Mouse (Mus musculus): ENCODE results near the gene Spin1. TPM values are rescaled to one million over a fixed set of nuclear protein-coding genes. Genes with fewer than 3 reads are reported as not detected.
A peak's percentile ranks its signal among the peaks of the same experiment; 100 is the strongest.
"Not testable (repeated sequence)": the region's sequence is repeated elsewhere in the genome, so short reads cannot be mapped to it uniquely, and the experiment has no call there.

Spin1 gene
- total RNA-seq, 1 experiment from 2014 or later: 34.7 TPM

- ATAC-seq (replicated peaks; ENCODE audit: insufficient number of reproducible peaks, low FRiP score, low TSS enrichment, poor library complexity, severe bottlenecking): no peak; the same call in 1 of the 2 replicates
Observed at GRCm38 (mm10) chr13:51090105-51090661, 10.5 kb upstream of the Spin1 start.

- no peak for ATAC-seq (replicated peaks; ENCODE audit: insufficient number of reproducible peaks, low FRiP score, low TSS enrichment, poor library complexity, severe bottlenecking)
Observed at GRCm38 (mm10) chr13:51093430-51093829, 7.2 kb upstream of the Spin1 start.

DNA sequence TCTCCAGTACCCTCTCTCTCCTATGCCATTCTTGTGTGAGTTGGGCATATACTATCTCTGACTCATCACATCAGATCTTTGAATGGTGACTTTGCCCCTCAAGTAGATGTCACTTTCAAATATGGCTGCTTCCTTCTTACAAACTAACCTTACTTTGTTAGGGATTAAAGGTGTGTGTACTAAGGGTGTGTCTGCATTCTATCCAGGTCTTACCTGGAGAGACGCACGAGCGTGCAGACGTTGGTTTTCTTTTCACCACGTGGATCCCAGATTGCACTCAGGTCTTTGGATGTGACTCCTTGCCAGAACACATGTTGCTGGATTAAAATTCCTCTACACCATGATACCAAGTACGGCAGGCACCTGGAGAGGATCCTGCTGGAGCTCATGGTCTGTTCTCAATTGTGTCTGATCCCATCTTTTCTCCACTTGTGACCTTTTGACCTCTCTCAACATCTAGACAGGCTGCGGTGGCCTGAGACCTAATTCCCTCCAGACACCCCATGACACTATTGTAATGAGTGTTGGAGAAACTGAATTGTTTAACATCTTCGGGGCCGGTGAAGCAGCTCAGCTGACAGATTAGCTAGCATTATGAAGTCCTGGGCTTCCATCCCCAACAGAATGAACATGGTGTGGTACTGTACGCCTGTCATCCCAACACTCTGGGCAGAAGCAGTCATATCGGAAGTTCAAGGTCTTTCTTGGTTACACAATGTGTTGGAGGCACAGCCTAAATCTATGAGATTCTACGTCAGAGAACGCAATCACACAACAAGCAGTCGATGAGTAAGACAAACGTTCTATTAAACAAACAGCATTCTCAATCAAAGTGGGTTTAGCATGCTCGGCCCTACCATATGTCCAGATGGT, 6.1 kb upstream of the Spin1 start:
- ATAC-seq (replicated peaks; ENCODE audit: insufficient number of reproducible peaks, low FRiP score, low TSS enrichment, poor library complexity, severe bottlenecking): no peak

DNA sequence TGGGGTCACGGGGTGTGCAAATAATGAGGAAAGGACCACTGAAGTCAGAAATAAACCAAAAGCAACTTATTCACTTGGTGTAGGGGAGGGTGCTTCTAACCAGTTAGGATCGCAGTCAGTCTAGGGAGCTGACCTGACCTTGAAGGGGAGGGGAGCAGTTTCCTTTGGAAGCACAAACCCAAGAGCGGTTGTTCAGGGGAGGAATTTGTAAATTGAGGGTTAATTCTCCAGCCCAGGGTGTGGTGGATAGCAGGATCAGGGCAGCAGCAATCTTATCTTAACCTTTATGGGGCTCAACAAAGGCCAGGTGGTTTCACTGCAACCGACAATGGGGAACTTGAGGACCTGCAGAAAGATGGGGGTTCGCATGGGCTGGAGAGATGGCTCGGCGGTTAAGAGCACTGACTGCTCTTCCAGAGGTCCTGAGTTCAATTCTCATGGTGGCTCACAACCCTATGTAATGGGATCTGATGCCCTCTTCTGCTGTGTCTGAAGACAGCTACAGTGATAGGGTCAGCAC, 5.4 kb upstream of the Spin1 start:
- ATAC-seq (replicated peaks; ENCODE audit: insufficient number of reproducible peaks, low FRiP score, low TSS enrichment, poor library complexity, severe bottlenecking): no peak

- no peak for ATAC-seq (replicated peaks; ENCODE audit: insufficient number of reproducible peaks, low FRiP score, low TSS enrichment, poor library complexity, severe bottlenecking)
Observed at GRCm38 (mm10) chr13:51096644-51097043, 4.0 kb upstream of the Spin1 start.

GRCm38 (mm10) chr13:51099560-51100232, 984 bp upstream of the Spin1 start:
- no peak for ATAC-seq (replicated peaks; ENCODE audit: insufficient number of reproducible peaks, low FRiP score, low TSS enrichment, poor library complexity, severe bottlenecking)

- ATAC-seq (replicated peaks; ENCODE audit: insufficient number of reproducible peaks, low FRiP score, low TSS enrichment, poor library complexity, severe bottlenecking): 0 out of 2 replicates have a peak, but pooled peaks have one; percentile 33
Observed at GRCm38 (mm10) chr13:51101016-51101776, 516 bp downstream of the Spin1 start.

- no peak for ATAC-seq (replicated peaks; ENCODE audit: insufficient number of reproducible peaks, low FRiP score, low TSS enrichment, poor library complexity, severe bottlenecking)
Observed at GRCm38 (mm10) chr13:51101777-51102132, 1.1 kb downstream of the Spin1 start.

DNA sequence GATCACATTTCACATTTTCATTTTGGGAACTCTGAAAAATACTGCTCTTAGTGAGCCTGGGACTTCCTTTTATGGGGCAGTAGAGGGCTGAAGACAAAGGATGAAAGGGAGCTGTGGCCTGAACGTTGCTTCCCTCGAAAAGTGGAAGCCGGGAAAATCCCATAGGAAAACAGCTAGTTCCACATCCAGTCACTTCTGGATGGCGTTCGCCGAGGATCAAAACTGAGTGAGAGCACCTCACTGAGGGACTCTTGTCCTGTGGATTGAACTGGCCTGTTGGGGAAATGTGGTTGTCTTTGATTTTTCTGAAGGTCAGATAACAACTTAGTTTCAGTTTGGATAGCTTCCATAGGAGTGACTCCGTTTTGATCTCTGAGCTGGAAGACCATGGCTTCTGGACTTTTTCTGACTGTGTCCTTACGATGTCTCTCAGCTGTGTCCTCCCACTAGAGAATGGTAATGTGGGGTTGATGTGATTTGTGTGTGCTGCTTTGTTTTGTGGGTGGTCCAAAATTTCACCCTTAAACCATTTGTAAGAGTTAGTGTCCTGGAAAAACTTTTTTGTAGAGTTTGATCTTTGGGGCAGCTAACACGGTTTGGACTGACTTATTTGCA, 2.5 kb downstream of the Spin1 start:
- ATAC-seq (replicated peaks; ENCODE audit: insufficient number of reproducible peaks, low FRiP score, low TSS enrichment, poor library complexity, severe bottlenecking): no peak

GRCm38 (mm10) chr13:51103861-51104650, 3.4 kb downstream of the Spin1 start:
- ATAC-seq (replicated peaks; ENCODE audit: insufficient number of reproducible peaks, low FRiP score, low TSS enrichment, poor library complexity, severe bottlenecking): no peak

- no peak for ATAC-seq (replicated peaks; ENCODE audit: insufficient number of reproducible peaks, low FRiP score, low TSS enrichment, poor library complexity, severe bottlenecking)
Observed at GRCm38 (mm10) chr13:51105861-51106655, 5.4 kb downstream of the Spin1 start.

GRCm38 (mm10) chr13:51106816-51107215, 6.1 kb downstream of the Spin1 start:
- ATAC-seq (replicated peaks; ENCODE audit: insufficient number of reproducible peaks, low FRiP score, low TSS enrichment, poor library complexity, severe bottlenecking): peak; percentile 70

GRCm38 (mm10) chr13:51109517-51109916, 8.8 kb downstream of the Spin1 start:
- ATAC-seq (replicated peaks; ENCODE audit: insufficient number of reproducible peaks, low FRiP score, low TSS enrichment, poor library complexity, severe bottlenecking): no peak

- not testable (repeated sequence) for ATAC-seq (replicated peaks; ENCODE audit: insufficient number of reproducible peaks, low FRiP score, low TSS enrichment, poor library complexity, severe bottlenecking)
Observed at GRCm38 (mm10) chr13:51114398-51114797, 13.7 kb downstream of the Spin1 start.

- ATAC-seq (replicated peaks; ENCODE audit: insufficient number of reproducible peaks, low FRiP score, low TSS enrichment, poor library complexity, severe bottlenecking): peak; percentile 96
Observed at GRCm38 (mm10) chr13:51115762-51116161, 15.1 kb downstream of the Spin1 start.

GRCm38 (mm10) chr13:51120734-51121133, 20.1 kb downstream of the Spin1 start:
- ATAC-seq (replicated peaks; ENCODE audit: insufficient number of reproducible peaks, low FRiP score, low TSS enrichment, poor library complexity, severe bottlenecking): no peak

DNA sequence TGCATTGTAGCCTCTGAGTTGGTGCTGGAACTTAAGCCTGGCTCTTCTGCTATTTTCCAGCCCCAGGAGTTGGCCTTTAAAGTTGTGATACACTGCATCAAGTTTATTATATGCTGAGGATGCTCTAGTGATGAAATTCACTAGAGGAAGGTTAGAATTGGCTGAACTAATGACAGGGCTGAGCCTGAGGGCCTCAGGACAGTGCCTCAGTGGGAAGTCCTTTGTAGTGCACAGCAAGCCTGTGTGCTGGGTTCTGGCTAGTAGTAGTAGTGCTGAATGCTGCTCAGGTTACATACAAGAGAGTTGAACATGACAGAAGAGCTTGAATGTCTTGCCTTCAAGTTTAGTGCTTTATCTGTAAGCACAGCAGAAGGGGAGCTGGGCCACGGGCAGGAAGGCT, 21.3 kb downstream of the Spin1 start:
- no peak for ATAC-seq (replicated peaks; ENCODE audit: insufficient number of reproducible peaks, low FRiP score, low TSS enrichment, poor library complexity, severe bottlenecking)
